Mouse (Mus musculus): ENCODE results near the gene Tenm2. TPM values are rescaled to one million over a fixed set of nuclear protein-coding genes. Genes with fewer than 3 reads are reported as not detected.

Gene Tenm2
- polyA plus RNA-seq, 1 experiment from 2014 or later, result 2.8 TPM

- H3K9me3 ChIP-seq (ENCODE audit: control insufficient read depth, low read depth, low read length), result no peaks in the 10 kb centered on the region
- 75% methylated on average over 3 of the region's 3 CpGs for WGBS
- no peak for ATAC-seq (ENCODE audit: insufficient number of reproducible peaks, insufficient read depth, low FRiP score, low read depth)
- no peaks in the 10 kb centered on the region for H3K27me3 ChIP-seq (ENCODE audit: control insufficient read depth, insufficient read depth, low read length)
- H3K27ac ChIP-seq (ENCODE audit: low read length), result no peak overlapping the region
- no peaks in the 10 kb centered on the region for H3K36me3 ChIP-seq (ENCODE audit: control insufficient read depth, insufficient read depth, low read length)
- no peak overlapping the region for H3K4me3 ChIP-seq (ENCODE audit: low read depth, low read length)
- H3K4me1 ChIP-seq (ENCODE audit: control insufficient read depth, insufficient read depth, low read length), result no peaks in the 10 kb centered on the region
- H3K4me2 ChIP-seq (replicated peaks; ENCODE audit: low read depth, low read length), result no peak overlapping the region
- no peak overlapping the region for H3K9ac ChIP-seq (replicated peaks; ENCODE audit: low read depth, low read length)
Measured at GRCm38 (mm10) chr11:36296568-36296967, 939.2 kb downstream of the Tenm2 start.

GRCm38 (mm10) chr11:36292206-36292605, 943.6 kb downstream of the Tenm2 start:
- 45% methylated on average over 6 of the region's 6 CpGs for WGBS
- no peak overlapping the region for H3K4me2 ChIP-seq (replicated peaks; ENCODE audit: low read depth, low read length)
- no peaks in the 10 kb centered on the region for H3K4me1 ChIP-seq (ENCODE audit: control insufficient read depth, insufficient read depth, low read length)
- no peak overlapping the region for H3K4me3 ChIP-seq (ENCODE audit: low read depth, low read length)
- no peak overlapping the region for H3K9ac ChIP-seq (replicated peaks; ENCODE audit: low read depth, low read length)
- no peaks in the 10 kb centered on the region for H3K27me3 ChIP-seq (ENCODE audit: control insufficient read depth, insufficient read depth, low read length)
- H3K27ac ChIP-seq (ENCODE audit: low read length), result no peak overlapping the region
- no peaks in the 10 kb centered on the region for H3K36me3 ChIP-seq (ENCODE audit: control insufficient read depth, insufficient read depth, low read length)
- no peaks in the 10 kb centered on the region for H3K9me3 ChIP-seq (ENCODE audit: control insufficient read depth, low read depth, low read length)
- ATAC-seq (ENCODE audit: insufficient number of reproducible peaks, insufficient read depth, low FRiP score, low read depth), result no peak

GRCm38 (mm10) chr11:36286246-36286645, 949.5 kb downstream of the Tenm2 start:
- no peaks in the 10 kb centered on the region for H3K27me3 ChIP-seq (ENCODE audit: control insufficient read depth, insufficient read depth, low read length)
- H3K27ac ChIP-seq (ENCODE audit: low read length), result no peak overlapping the region
- H3K4me2 ChIP-seq (replicated peaks; ENCODE audit: low read depth, low read length), result no peak overlapping the region
- H3K9ac ChIP-seq (replicated peaks; ENCODE audit: low read depth, low read length), result no peak overlapping the region
- H3K9me3 ChIP-seq (ENCODE audit: control insufficient read depth, low read depth, low read length), result no peaks in the 10 kb centered on the region
- whole genome bisulfite sequencing, result 81% methylated on average over 6 of the region's 6 CpGs
- H3K4me3 ChIP-seq (ENCODE audit: low read depth, low read length), result no peak overlapping the region
- H3K4me1 ChIP-seq (ENCODE audit: control insufficient read depth, insufficient read depth, low read length), result no peaks in the 10 kb centered on the region
- no peak for ATAC-seq (ENCODE audit: insufficient number of reproducible peaks, insufficient read depth, low FRiP score, low read depth)
- no peaks in the 10 kb centered on the region for H3K36me3 ChIP-seq (ENCODE audit: control insufficient read depth, insufficient read depth, low read length)

GRCm38 (mm10) chr11:36280533-36280932, 955.2 kb downstream of the Tenm2 start:
- Histone ChIP-seq H3K9me3 (ENCODE audit: control insufficient read depth, low read depth, low read length) (no peaks in the 10 kb centered on the region), H3K27me3 (ENCODE audit: control insufficient read depth, insufficient read depth, low read length) (no peaks in the 10 kb centered on the region)
- WGBS, result 78% methylated on average over 7 of the region's 7 CpGs

DNA sequence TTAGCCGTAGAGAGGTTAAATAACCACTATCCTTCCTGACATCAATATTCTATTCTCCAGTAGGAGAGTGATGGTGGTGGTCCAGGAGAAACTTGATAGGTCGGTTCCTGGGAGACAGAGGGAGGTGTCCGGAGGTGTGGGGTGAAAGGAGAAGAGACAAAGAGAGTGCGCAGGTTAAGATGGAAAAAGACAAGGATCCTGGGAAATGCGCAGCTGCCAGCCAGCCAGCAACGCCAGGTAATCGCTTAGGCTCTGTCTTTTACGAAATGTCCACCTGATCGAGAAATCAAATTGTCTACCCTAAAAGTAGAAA, 957.9 kb downstream of the Tenm2 start:
- ATAC-seq (ENCODE audit: insufficient number of reproducible peaks, insufficient read depth, low FRiP score, low read depth), result no peak
- Histone ChIP-seq H3K4me2 (replicated peaks; ENCODE audit: low read depth, low read length) (no peak overlapping the region), H3K4me1 (ENCODE audit: control insufficient read depth, insufficient read depth, low read length) (0 out of 2 replicates have a peak, but pooled peaks cover 2% of the 10 kb centered on the region), H3K9ac (replicated peaks; ENCODE audit: low read depth, low read length) (no peak overlapping the region), H3K27me3 (ENCODE audit: control insufficient read depth, insufficient read depth, low read length) (no peaks in the 10 kb centered on the region), H3K36me3 (ENCODE audit: control insufficient read depth, insufficient read depth, low read length) (no peaks in the 10 kb centered on the region), H3K4me3 (ENCODE audit: low read depth, low read length) (no peak overlapping the region), H3K9me3 (ENCODE audit: control insufficient read depth, low read depth, low read length) (no peaks in the 10 kb centered on the region), H3K27ac (ENCODE audit: low read length) (no peak overlapping the region)
- 79% methylated on average over 9 of the region's 9 CpGs for WGBS

More at GRCm38 (mm10) chr11:36280533-36280932, 955.2 kb downstream of the Tenm2 start:
- Histone ChIP-seq H3K9ac (replicated peaks; ENCODE audit: low read depth, low read length) (no peak overlapping the region), H3K36me3 (ENCODE audit: control insufficient read depth, insufficient read depth, low read length) (no peaks in the 10 kb centered on the region), H3K27ac (ENCODE audit: low read length) (no peak overlapping the region), H3K4me2 (replicated peaks; ENCODE audit: low read depth, low read length) (no peak overlapping the region), H3K4me1 (ENCODE audit: control insufficient read depth, insufficient read depth, low read length) (0 out of 2 replicates have a peak, but pooled peaks cover 2% of the 10 kb centered on the region), H3K4me3 (ENCODE audit: low read depth, low read length) (no peak overlapping the region)
- ATAC-seq (ENCODE audit: insufficient number of reproducible peaks, insufficient read depth, low FRiP score, low read depth), result no peak

DNA sequence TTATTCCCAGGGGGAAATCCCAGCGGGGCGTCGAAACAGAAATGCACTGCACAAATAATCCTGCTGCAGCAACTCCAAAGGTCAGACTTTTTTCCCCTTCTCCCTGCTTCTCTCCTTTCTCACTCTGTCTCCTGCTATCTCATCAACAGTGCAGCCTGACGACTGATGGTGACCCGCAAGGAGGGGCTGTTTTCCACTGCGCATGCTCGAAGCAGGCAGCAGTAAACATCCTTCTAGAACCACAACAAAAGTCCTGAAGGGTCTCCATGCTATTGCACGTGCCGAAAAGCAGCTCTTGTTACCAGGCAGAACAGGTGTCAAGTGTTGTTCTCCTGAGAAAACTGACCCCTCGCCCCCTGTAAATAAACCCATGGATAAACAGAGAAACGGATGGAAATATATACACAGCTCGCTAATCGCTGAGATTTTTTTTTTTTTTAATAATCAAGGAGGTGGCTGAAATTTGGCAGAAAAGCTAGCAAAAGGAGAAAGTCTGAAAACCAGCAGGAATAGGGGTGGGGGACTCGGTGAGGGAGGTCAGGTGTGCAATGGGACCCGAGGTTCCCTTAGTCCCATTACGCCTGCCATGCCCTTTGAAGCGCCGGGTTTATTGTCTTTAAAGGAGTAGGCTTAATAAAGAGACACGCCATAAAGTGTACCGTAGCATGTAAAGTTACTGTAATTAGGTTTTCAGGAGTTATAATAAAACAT, 958.4 kb downstream of the Tenm2 start:
- no peak overlapping the region for H3K9ac ChIP-seq (replicated peaks; ENCODE audit: low read depth, low read length)
- no peaks in the 10 kb centered on the region for H3K27me3 ChIP-seq (ENCODE audit: control insufficient read depth, insufficient read depth, low read length)
- WGBS, result 55% methylated on average over 20 of the region's 20 CpGs
- no peak overlapping the region for H3K4me3 ChIP-seq (ENCODE audit: low read depth, low read length)
- no peaks in the 10 kb centered on the region for H3K9me3 ChIP-seq (ENCODE audit: control insufficient read depth, low read depth, low read length)
- no peaks in the 10 kb centered on the region for H3K36me3 ChIP-seq (ENCODE audit: control insufficient read depth, insufficient read depth, low read length)
- ATAC-seq (ENCODE audit: insufficient number of reproducible peaks, insufficient read depth, low FRiP score, low read depth), result no peak
- H3K4me1 ChIP-seq (ENCODE audit: control insufficient read depth, insufficient read depth, low read length), result 0 out of 2 replicates have a peak, but pooled peaks cover 2% of the 10 kb centered on the region
- no peak overlapping the region for H3K27ac ChIP-seq (ENCODE audit: low read length)
- H3K4me2 ChIP-seq (replicated peaks; ENCODE audit: low read depth, low read length), result no peak overlapping the region; the same call in 1 of the 2 replicates

DNA sequence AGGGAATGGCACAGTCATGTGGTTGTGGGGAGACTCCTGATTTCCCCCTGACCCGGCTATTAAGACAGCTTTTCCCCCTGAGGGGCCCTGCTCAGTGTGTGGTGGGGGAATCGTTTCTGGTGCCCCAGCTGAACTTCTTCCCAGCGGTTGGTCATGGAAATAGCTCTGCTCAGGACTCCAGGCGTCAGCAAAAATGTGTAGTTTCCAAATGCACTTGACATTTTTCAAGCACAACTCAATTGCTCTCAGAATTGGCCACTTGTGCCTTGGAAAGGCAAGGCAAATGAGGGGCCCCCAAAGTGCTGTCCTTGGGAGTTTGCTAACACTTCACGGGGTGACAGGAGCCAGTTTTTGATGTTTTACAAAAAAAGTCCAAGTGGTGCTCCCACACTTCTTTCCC, 959.7 kb downstream of the Tenm2 start:
- no peak for ATAC-seq (ENCODE audit: insufficient number of reproducible peaks, insufficient read depth, low FRiP score, low read depth)
- H3K9me3 ChIP-seq (ENCODE audit: control insufficient read depth, low read depth, low read length), result no peaks in the 10 kb centered on the region
- no peak overlapping the region for H3K4me2 ChIP-seq (replicated peaks; ENCODE audit: low read depth, low read length)
- H3K36me3 ChIP-seq (ENCODE audit: control insufficient read depth, insufficient read depth, low read length), result no peaks in the 10 kb centered on the region
- no peaks in the 10 kb centered on the region for H3K27me3 ChIP-seq (ENCODE audit: control insufficient read depth, insufficient read depth, low read length)
- H3K4me3 ChIP-seq (ENCODE audit: low read depth, low read length), result no peak overlapping the region
- no peak overlapping the region for H3K27ac ChIP-seq (ENCODE audit: low read length)
- 0 out of 2 replicates have a peak, but pooled peaks cover 2% of the 10 kb centered on the region for H3K4me1 ChIP-seq (ENCODE audit: control insufficient read depth, insufficient read depth, low read length)
- no peak overlapping the region for H3K9ac ChIP-seq (replicated peaks; ENCODE audit: low read depth, low read length)
- 50% methylated on average over 5 of the region's 5 CpGs for WGBS

- no peaks in the 10 kb centered on the region for H3K9me3 ChIP-seq (ENCODE audit: control insufficient read depth, low read depth, low read length)
- no peaks in the 10 kb centered on the region for H3K36me3 ChIP-seq (ENCODE audit: control insufficient read depth, insufficient read depth, low read length)
- H3K27ac ChIP-seq (ENCODE audit: low read length), result no peak overlapping the region
- H3K4me3 ChIP-seq (ENCODE audit: low read depth, low read length), result no peak overlapping the region
- 0 out of 2 replicates have a peak, but pooled peaks cover under 1% of the 10 kb centered on the region for H3K4me1 ChIP-seq (ENCODE audit: control insufficient read depth, insufficient read depth, low read length)
- ATAC-seq (ENCODE audit: insufficient number of reproducible peaks, insufficient read depth, low FRiP score, low read depth), result no peak
- H3K27me3 ChIP-seq (ENCODE audit: control insufficient read depth, insufficient read depth, low read length), result no peaks in the 10 kb centered on the region
- 63% methylated on average over 2 of the region's 2 CpGs for WGBS
- no peak overlapping the region for H3K4me2 ChIP-seq (replicated peaks; ENCODE audit: low read depth, low read length)
- H3K9ac ChIP-seq (replicated peaks; ENCODE audit: low read depth, low read length), result no peak overlapping the region
Measured at GRCm38 (mm10) chr11:36272149-36272548, 963.6 kb downstream of the Tenm2 start.

DNA sequence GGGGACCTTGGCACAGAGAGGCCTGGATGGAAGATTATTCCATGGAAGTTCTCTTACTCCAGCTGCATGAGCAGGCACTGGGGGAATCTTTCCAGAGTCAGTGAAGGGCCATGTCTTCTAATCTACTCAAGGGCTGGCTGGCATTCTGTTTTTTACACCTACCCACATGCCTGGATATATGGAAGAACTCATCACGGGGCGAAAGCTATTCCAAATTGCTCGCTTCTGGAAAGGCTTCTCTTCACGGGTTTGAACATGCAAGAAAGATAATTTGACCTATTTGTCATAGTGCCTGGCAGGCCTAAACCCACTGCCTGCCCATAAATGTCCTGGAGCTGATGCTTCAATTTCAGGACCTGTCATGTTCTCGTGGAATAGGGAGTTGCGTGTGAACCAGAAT, 965.8 kb downstream of the Tenm2 start:
- Histone ChIP-seq H3K27ac (ENCODE audit: low read length) (no peak overlapping the region), H3K4me2 (replicated peaks; ENCODE audit: low read depth, low read length) (no peak overlapping the region), H3K36me3 (ENCODE audit: control insufficient read depth, insufficient read depth, low read length) (no peaks in the 10 kb centered on the region), H3K27me3 (ENCODE audit: control insufficient read depth, insufficient read depth, low read length) (no peaks in the 10 kb centered on the region), H3K4me1 (ENCODE audit: control insufficient read depth, insufficient read depth, low read length) (no peaks in the 10 kb centered on the region), H3K9ac (replicated peaks; ENCODE audit: low read depth, low read length) (no peak overlapping the region), H3K4me3 (ENCODE audit: low read depth, low read length) (no peak overlapping the region), H3K9me3 (ENCODE audit: control insufficient read depth, low read depth, low read length) (no peaks in the 10 kb centered on the region)
- 80% methylated on average over 6 of the region's 6 CpGs for WGBS
- no peak for ATAC-seq (ENCODE audit: insufficient number of reproducible peaks, insufficient read depth, low FRiP score, low read depth)

Measured in stomach, embryonic 14.5 days (tissue).